Mouse (Mus musculus) liver, embryonic 12.5 days (tissue): Measurements from ENCODE around the gene Cdkn2b. TPM values are rescaled to one million over a fixed set of nuclear protein-coding genes. Genes with fewer than 3 reads are reported as not detected.

Experiments used
- ATAC-seq: fragments of 200-750 bp; cut with Nextera tagmentation; 2 replicates; pipeline ENCODE4 v1.8.0; 2017; ENCODE audit warnings: moderate number of reproducible peaks, mild to moderate bottlenecking, moderate library complexity
- H3K27ac ChIP-seq: fragments of 300-500 bp; sonication (generic); 2 replicates; pipeline ENCODE4 v1.5.1; 2016; ENCODE audit warnings: mild to moderate bottlenecking
- H3K27me3 ChIP-seq: fragments of 300-500 bp; sonication (generic); replicated peaks from 2 replicates; pipeline ENCODE4 v1.6.1; 2016; ENCODE audit warnings: mild to moderate bottlenecking, moderate library complexity
- H3K36me3 ChIP-seq: fragments of 300-500 bp; sonication (generic); 2 replicates; pipeline ENCODE4 v1.6.1; 2016; ENCODE audit warnings: mild to moderate bottlenecking, moderate library complexity
- H3K4me1 ChIP-seq: fragments of 300-500 bp; sonication (generic); 2 replicates; pipeline ENCODE4 v1.6.1; 2016
- H3K4me2 ChIP-seq: fragments of 300-500 bp; sonication (generic); 2 replicates; pipeline ENCODE4 v1.6.1; 2016; ENCODE audit warnings: mild to moderate bottlenecking, moderate library complexity
- H3K4me3 ChIP-seq: fragments of 300-500 bp; sonication (generic); 2 replicates; pipeline ENCODE4 v1.5.1; 2016; ENCODE audit warnings: mild to moderate bottlenecking, moderate library complexity
- H3K9ac ChIP-seq: fragments of 300-500 bp; sonication (generic); 2 replicates; pipeline ENCODE4 v1.6.1; 2016; ENCODE audit warnings: mild to moderate bottlenecking, moderate library complexity
- H3K9me3 ChIP-seq: fragments of 300-500 bp; sonication (generic); replicated peaks from 2 replicates; pipeline ENCODE4 v1.6.1; 2016; ENCODE audit warnings: mild to moderate bottlenecking, moderate library complexity
- WGBS: fragments of 180-500 bp; shearing (Covaris S2); methylation state at CpG from one replicate; pipeline ENCODE4 v1.1.7; 2016; ENCODE audit not compliant: insufficient replicate concordance; 5-methylcytosine and 5-hydroxymethylcytosine counted together
- polyA plus RNA-seq: library from polyadenylated mRNA; unstranded; fragments of >200 nt; fragmentation: Nextera tagmentation; extraction: Ambion mirVana; gene quantifications from 2 replicates; pipeline ENCODE4 v1.2.1, GENCODE M21; 2016

The Cdkn2b gene
- polyA plus RNA-seq, 1 experiment from 2014 or later: 0.25 TPM

DNA sequence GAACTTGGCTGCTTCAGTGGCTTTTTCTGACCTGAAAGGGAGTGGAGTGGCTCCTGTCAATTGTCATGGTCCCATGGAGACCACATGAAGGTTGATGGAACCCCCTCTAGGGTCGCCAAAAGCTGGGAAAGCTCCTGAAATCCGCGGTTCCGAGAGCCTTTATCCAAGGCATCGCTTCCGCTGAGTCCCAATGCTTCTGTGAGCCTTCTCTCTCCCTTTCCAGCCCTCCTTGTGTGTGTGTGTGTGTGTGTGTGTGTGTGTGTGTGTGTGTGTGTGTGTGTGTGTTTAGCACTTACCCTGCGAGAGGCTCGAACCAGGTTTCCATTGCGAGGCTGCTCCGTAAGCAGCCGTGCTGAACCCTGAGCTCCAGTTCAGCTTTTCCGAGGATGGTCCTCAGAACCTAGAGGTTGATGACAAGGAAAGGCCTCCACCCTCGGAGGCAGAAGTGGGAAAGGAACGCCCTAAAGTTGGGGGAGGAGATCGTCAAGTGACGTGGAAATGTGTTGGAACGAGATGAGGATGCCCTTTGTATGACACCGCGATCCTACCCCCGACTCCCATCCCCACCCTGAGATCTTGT, 37.8 kb downstream of the Cdkn2b start:
- Histone ChIP-seq H3K4me3 (no peak overlapping the region), H3K27me3 (peaks cover 75% of the 10 kb centered on the region), H3K9ac (no peak overlapping the region), H3K9me3 (no peaks in the 10 kb centered on the region), H3K4me1 (no peaks in the 10 kb centered on the region), H3K27ac (no peak overlapping the region), H3K4me2 (no peak overlapping the region), H3K36me3 (no peaks in the 10 kb centered on the region)
- ATAC-seq: no peak
- WGBS: 5% methylated on average over 20 of the region's 20 CpGs

DNA sequence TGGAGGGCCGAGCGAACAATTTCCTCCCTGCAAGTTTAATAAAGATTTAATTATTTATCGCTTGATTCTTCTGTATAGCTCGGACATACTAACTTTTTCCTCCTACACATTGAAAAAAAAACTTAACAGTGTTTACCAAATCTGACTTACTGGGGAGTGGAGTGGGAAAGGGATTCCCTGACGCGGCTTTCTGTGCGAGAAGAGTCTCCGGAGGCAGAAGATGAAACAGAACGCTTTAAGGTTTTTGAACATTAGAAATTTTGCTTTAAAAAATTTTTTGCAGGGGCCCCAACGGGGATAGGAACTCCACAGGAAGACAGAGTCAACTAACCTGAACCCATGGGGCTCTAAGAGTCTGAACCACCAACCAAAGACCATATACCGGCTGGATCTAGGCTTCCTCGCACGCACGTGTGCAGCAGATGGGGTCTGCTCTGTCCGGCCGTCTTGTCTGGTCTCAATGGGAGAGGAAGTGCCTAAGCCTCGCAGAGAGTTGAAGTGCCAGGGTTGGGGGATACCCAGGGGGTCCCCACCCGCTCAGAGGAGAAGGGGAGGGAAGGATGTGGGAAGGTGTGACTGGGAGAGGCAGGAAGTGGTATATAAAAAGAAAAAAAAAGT, 38.6 kb downstream of the Cdkn2b start:
- whole genome bisulfite sequencing: 6% methylated on average over 18 of the region's 18 CpGs
- H3K9me3 ChIP-seq: no peaks in the 10 kb centered on the region
- ATAC-seq: no peak
- no peak overlapping the region for H3K4me2 ChIP-seq
- H3K4me1 ChIP-seq: no peaks in the 10 kb centered on the region
- no peak overlapping the region for H3K27ac ChIP-seq
- H3K27me3 ChIP-seq: peaks cover 67% of the 10 kb centered on the region
- H3K9ac ChIP-seq: no peak overlapping the region
- H3K4me3 ChIP-seq: no peak overlapping the region
- H3K36me3 ChIP-seq: no peaks in the 10 kb centered on the region

DNA sequence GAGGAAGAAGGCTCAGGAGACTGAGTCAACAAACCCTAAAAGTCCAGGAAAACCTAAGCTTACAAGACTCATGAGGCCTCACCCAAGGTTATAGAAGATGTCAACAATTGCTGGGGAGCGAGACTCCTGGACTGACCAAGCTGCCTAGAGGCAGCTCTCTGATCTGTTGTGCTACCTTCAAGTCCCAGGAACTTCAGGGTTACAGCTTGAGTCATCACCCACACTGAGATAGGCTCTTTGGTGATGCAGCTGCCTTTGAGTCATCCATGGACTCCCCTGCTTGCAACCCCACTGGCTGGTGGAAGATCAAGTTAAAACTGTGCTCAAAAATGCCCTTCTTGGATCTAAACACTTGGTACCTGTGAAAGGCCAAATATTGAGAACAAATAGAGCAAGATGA, 53.1 kb downstream of the Cdkn2b start:
- H3K27ac ChIP-seq: no peak overlapping the region
- no peak overlapping the region for H3K4me3 ChIP-seq
- WGBS: 55% methylated on average over 1 of the region's 1 CpGs
- H3K36me3 ChIP-seq: no peaks in the 10 kb centered on the region
- ATAC-seq: no peak
- peaks cover 3% of the 10 kb centered on the region; the same call in 1 of the 2 replicates for H3K27me3 ChIP-seq
- H3K9me3 ChIP-seq: no peaks in the 10 kb centered on the region
- H3K4me2 ChIP-seq: no peak overlapping the region
- H3K4me1 ChIP-seq: no peaks in the 10 kb centered on the region
- H3K9ac ChIP-seq: no peak overlapping the region

Other genes with a start within 250 kb of the Cdkn2b start
- gene Mtap, start 173.9 kb downstream of the Cdkn2b start, polyA plus RNA-seq: 45.7 and 51.2 TPM in 2 replicates
- not detected in 2 replicates for gene Cdkn2a, start 16.4 kb downstream of the Cdkn2b start, polyA plus RNA-seq